Mouse (Mus musculus) layer of hippocampus, postnatal 14 days (tissue): ENCODE measurements at regions not wholly inside any gene's neighbourhood (a gene's known extent, or its start where the extent isn't known, plus 50 kb on each side); places are given as distances from the start of the nearest gene placed in this dataset.
"Not testable (repeated sequence)": the region's sequence is repeated elsewhere in the genome, so short reads cannot be mapped to it uniquely, and the experiment has no call there.

Source experiments
- DNase-seq, 2 experiments: peaks; one replicate each; pipeline ENCODE4 v3.0.0; 2021 to 2022; ENCODE audit warnings: low spot score in 2 of 2, mixed read lengths in 1 of 2

GRCm38 (mm10) chr17:13432256-13432655 is 77.9 kb downstream of the Tcp10c start:
- DNase-seq = not testable (repeated sequence)

- not testable (repeated sequence) for DNase-seq
Measured at GRCm38 (mm10) chr17:13434146-13434545, 79.8 kb downstream of the Tcp10c start.

- not testable (repeated sequence) for DNase-seq
Measured at GRCm38 (mm10) chr17:13438790-13439189, 84.4 kb downstream of the Tcp10c start.

GRCm38 (mm10) chr17:13440708-13441530 is 86.5 kb downstream of the Tcp10c start:
- not testable (repeated sequence) for DNase-seq

GRCm38 (mm10) chr17:13442229-13442628 is 87.9 kb downstream of the Tcp10c start:
- not testable (repeated sequence) for DNase-seq

GRCm38 (mm10) chr17:13456869-13457600 is 102.7 kb downstream of the Tcp10c start:
- DNase-seq = not testable (repeated sequence)

GRCm38 (mm10) chr17:13457942-13458341 is 103.6 kb downstream of the Tcp10c start:
- DNase-seq = not testable (repeated sequence)

- DNase-seq = not testable (repeated sequence)
Measured at GRCm38 (mm10) chr17:13458814-13459213, 104.4 kb downstream of the Tcp10c start.

- not testable (repeated sequence) for DNase-seq
Measured at GRCm38 (mm10) chr17:13462663-13463062, 108.3 kb downstream of the Tcp10c start.

- not testable (repeated sequence) for DNase-seq
Measured at GRCm38 (mm10) chr17:13465822-13466221, 111.5 kb downstream of the Tcp10c start.

- not testable (repeated sequence) for DNase-seq
Measured at GRCm38 (mm10) chr17:13469867-13470380, 115.6 kb downstream of the Tcp10c start.

GRCm38 (mm10) chr17:13472460-13473062 is 118.2 kb downstream of the Tcp10c start:
- peak; percentile 81 to 88 for DNase-seq

GRCm38 (mm10) chr17:13474310-13475094 is 120.1 kb downstream of the Tcp10c start:
- no peak for DNase-seq

GRCm38 (mm10) chr17:13478866-13479571 is 124.6 kb downstream of the Tcp10c start:
- peak in 1 of 2 experiments; percentile 34 for DNase-seq

- DNase-seq = no peak
Measured at GRCm38 (mm10) chr17:13479572-13480063, 125.2 kb downstream of the Tcp10c start.

- peak; percentile 52 to 58 for DNase-seq
Measured at GRCm38 (mm10) chr17:13481445-13482085, 127.2 kb downstream of the Tcp10c start.

- DNase-seq = no peak
Measured at GRCm38 (mm10) chr17:13482136-13482535, 127.8 kb downstream of the Tcp10c start.

- no peak for DNase-seq
Measured at GRCm38 (mm10) chr17:13487291-13488215, 133.2 kb downstream of the Tcp10c start.
